ENCODE assay signal across 16 mouse cellular contexts in the genomic region with DNA sequence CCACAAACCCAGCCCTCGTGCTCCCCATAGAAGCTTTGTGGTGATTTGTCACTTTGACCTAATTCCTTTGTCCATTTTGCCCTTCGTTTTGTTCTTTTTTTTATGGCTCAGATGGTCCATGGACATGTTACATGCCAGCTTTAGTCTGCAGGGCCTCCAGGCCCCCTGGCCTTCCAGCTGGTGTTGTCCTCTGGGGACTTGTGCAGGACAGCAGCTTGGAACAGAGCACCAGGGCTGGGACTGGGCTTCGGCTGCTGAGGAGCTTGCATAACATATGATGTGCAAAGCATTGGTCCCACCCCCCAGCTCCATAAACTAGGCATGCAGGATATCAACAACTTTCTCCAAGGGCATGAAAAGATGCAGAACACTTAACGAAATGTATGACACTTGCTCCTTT. TPM values are rescaled to one million over a fixed set of nuclear protein-coding genes. Genes with fewer than 3 reads are reported as not detected.
"Had no signal": no experiment of that assay in that cellular context is flagged by ENCODE, and none has a peak within 500 bp of the region (broad histone marks: within the 10 kb centered on the region; RNA-seq: fewer than 3 reads in every experiment).

No protein-coding gene starts in this region.

- H3K36me3 ChIP-seq: midbrain, embryonic 10.5 days; midbrain, embryonic 12.5 days; neural tube, embryonic 12.5 days; stomach, embryonic 15.5 days had no signal

- H3K27ac ChIP-seq: midbrain, embryonic 10.5 days; midbrain, embryonic 12.5 days; neural tube, embryonic 12.5 days; stomach, embryonic 15.5 days; stomach, postnatal 0 days had no signal

- H3K9me3 ChIP-seq: midbrain, embryonic 10.5 days; midbrain, embryonic 12.5 days; neural tube, embryonic 12.5 days; stomach, embryonic 15.5 days had no signal

- H3K4me3 ChIP-seq: midbrain, embryonic 10.5 days; midbrain, embryonic 12.5 days; neural tube, embryonic 12.5 days; stomach, embryonic 15.5 days had no signal

- DNase-seq: lung, embryonic 14.5 days; lung, postnatal 10 days; lung, postnatal 4 days; midbrain, embryonic 14.5 days; right cerebral cortex, postnatal 14 days; thymus, adult 2 months; thymus, postnatal 25 days; thymus, postnatal 4 days had no signal

RNA-seq across cellular contexts. Expression of a gene that starts 4.8 kb away (rescaled TPM):
- total RNA-seq: megakaryocyte, adult 5-6 weeks; megakaryocyte-erythroid progenitor cell, adult 5-6 weeks; neutrophil, adult 5-6 weeks had no signal
